Mouse (Mus musculus) spleen, postnatal 4 days (tissue): ENCODE measurements around the gene Brca1.
"Not testable (repeated sequence)": the region's sequence is repeated elsewhere in the genome, so short reads cannot be mapped to it uniquely, and the experiment has no call there.

Source experiments
- DNase-seq, 2 experiments: peaks; one replicate each; pipeline ENCODE4 v3.0.0; 2022; ENCODE audit warnings: low spot score in 2 of 2

The Brca1 gene

GRCm38 (mm10) chr11:101551751-101552475 is at the start of gene Brca1, which contains the start of gene Nbr1:
TSS of gene Brca1 (minus strand) at chr11:101551955.
TSS of gene Nbr1 (plus strand) at chr11:101552149.
- peak; percentile 95 for DNase-seq

- DNase-seq, result no peak
Measured at GRCm38 (mm10) chr11:101599156-101599555, 47.4 kb upstream of the Brca1 start, which contains the start of gene Gm11634. TSS of gene Gm11634 (minus strand) at chr11:101599256.

GRCm38 (mm10) chr11:101589989-101590624 is 38.4 kb upstream of the Brca1 start:
- no peak for DNase-seq

- DNase-seq, result peak; percentile 76 to 85
Measured at GRCm38 (mm10) chr11:101589444-101589843, 37.7 kb upstream of the Brca1 start.

- no peak for DNase-seq
Measured at GRCm38 (mm10) chr11:101588868-101589267, 37.1 kb upstream of the Brca1 start.

- DNase-seq, result no peak
Measured at GRCm38 (mm10) chr11:101587676-101588075, 35.9 kb upstream of the Brca1 start.

GRCm38 (mm10) chr11:101585805-101586204 is 34.0 kb upstream of the Brca1 start:
- no peak for DNase-seq

GRCm38 (mm10) chr11:101585031-101585430 is 33.3 kb upstream of the Brca1 start:
- DNase-seq, result not testable (repeated sequence)

- DNase-seq, result no peak
Measured at GRCm38 (mm10) chr11:101583205-101583604, 31.4 kb upstream of the Brca1 start.

GRCm38 (mm10) chr11:101582054-101583035 is 30.6 kb upstream of the Brca1 start, which contains the start of gene Tmem106a:
TSS of gene Tmem106a (plus strand) at chr11:101582242.
- peak; percentile 80 to 84 for DNase-seq

GRCm38 (mm10) chr11:101581081-101581764 is 29.5 kb upstream of the Brca1 start:
- DNase-seq, result no peak

GRCm38 (mm10) chr11:101576116-101576515 is 24.4 kb upstream of the Brca1 start:
- no peak for DNase-seq

- DNase-seq, result no peak
Measured at GRCm38 (mm10) chr11:101568421-101568820, 16.7 kb upstream of the Brca1 start.

- DNase-seq, result peak; percentile 75 to 77
Measured at GRCm38 (mm10) chr11:101562391-101562790, 10.6 kb upstream of the Brca1 start.

- no peak for DNase-seq
Measured at GRCm38 (mm10) chr11:101556954-101557353, 5.2 kb upstream of the Brca1 start.

GRCm38 (mm10) chr11:101556541-101556940 is 4.8 kb upstream of the Brca1 start:
- DNase-seq, result no peak

- no peak for DNase-seq
Measured at GRCm38 (mm10) chr11:101553354-101553930, 1.7 kb upstream of the Brca1 start.

GRCm38 (mm10) chr11:101552476-101553300 is 933 bp upstream of the Brca1 start:
- peak; percentile 94 to 98 for DNase-seq

GRCm38 (mm10) chr11:101548526-101548925 is 3.2 kb downstream of the Brca1 start:
- no peak for DNase-seq

GRCm38 (mm10) chr11:101544132-101544531 is 7.6 kb downstream of the Brca1 start:
- DNase-seq, result no peak
